Mouse (Mus musculus): ENCODE measurements at regions not wholly inside any gene's neighbourhood (a gene's known extent, or its start where the extent isn't known, plus 50 kb on each side); places are given as distances from the start of the nearest gene placed in this dataset.

- Histone ChIP-seq H3K9ac (ENCODE audit: low read depth, low read length) (no peak overlapping the region), H3K27me3 (ENCODE audit: control insufficient read depth, insufficient read depth, low read length) (no peaks in the 10 kb centered on the region), H3K27ac (no peak overlapping the region), H3K79me2 (replicated peaks; ENCODE audit: control insufficient read depth, insufficient read depth, low read length) (no peaks in the 10 kb centered on the region), H3K4me1 (ENCODE audit: control insufficient read depth, insufficient read depth, low read length) (no peaks in the 10 kb centered on the region), H3K4me3 (no peak overlapping the region), H3K36me3 (ENCODE audit: control insufficient read depth, insufficient read depth, low read length) (no peaks in the 10 kb centered on the region)
- TF ChIP-seq POLR2A (IDR thresholded peaks at IDR 0.05; ENCODE audit: insufficient read depth, low read depth, low read length), result no peak
- TF ChIP-seq CTCF (IDR thresholded peaks at IDR 0.05), result no peak
- TF ChIP-seq EP300 (IDR thresholded peaks at IDR 0.05; ENCODE audit: insufficient read depth, low read depth, low read length), result no peak
- DNase-seq, result peak in 1 of 2 experiments; percentile 17
- intact Hi-C loops (cut with DNase I), result no loop called here
- WGBS, result 63% methylated on average over 6 of the region's 6 CpGs
Observed at GRCm38 (mm10) chr5:119361406-119362044, 308.9 kb upstream of the Tbx3 start.

- 81% methylated on average over 12 of the region's 12 CpGs for WGBS
Observed at GRCm38 (mm10) chr5:119362452-119362851, 308.0 kb upstream of the Tbx3 start.

GRCm38 (mm10) chr5:119364250-119364649 lies 306.2 kb upstream of the Tbx3 start:
- H3K36me3 ChIP-seq (ENCODE audit: control insufficient read depth, insufficient read depth, low read length), result no peaks in the 10 kb centered on the region
- H3K27ac ChIP-seq, result no peak overlapping the region
- intact Hi-C loops (cut with DNase I), result no loop called here
- TF ChIP-seq POLR2A (IDR thresholded peaks at IDR 0.05; ENCODE audit: insufficient read depth, low read depth, low read length) (no peak), EP300 (IDR thresholded peaks at IDR 0.05; ENCODE audit: insufficient read depth, low read depth, low read length) (no peak), CTCF (IDR thresholded peaks at IDR 0.05) (no peak)
- H3K4me3 ChIP-seq, result no peak overlapping the region
- DNase-seq, result no peak
- H3K4me1 ChIP-seq (ENCODE audit: control insufficient read depth, insufficient read depth, low read length), result no peaks in the 10 kb centered on the region
- WGBS, result 30% methylated on average over 4 of the region's 4 CpGs
- H3K79me2 ChIP-seq (replicated peaks; ENCODE audit: control insufficient read depth, insufficient read depth, low read length), result no peaks in the 10 kb centered on the region
- no peaks in the 10 kb centered on the region for H3K27me3 ChIP-seq (ENCODE audit: control insufficient read depth, insufficient read depth, low read length)
- no peak overlapping the region for H3K9ac ChIP-seq (ENCODE audit: low read depth, low read length)

More at GRCm38 (mm10) chr5:119362452-119362851, 308.0 kb upstream of the Tbx3 start:
- intact Hi-C loops (cut with DNase I), result no loop called here
- no peak overlapping the region for H3K9ac ChIP-seq (ENCODE audit: low read depth, low read length)
- DNase-seq, result no peak
- TF ChIP-seq EP300 (IDR thresholded peaks at IDR 0.05; ENCODE audit: insufficient read depth, low read depth, low read length), result no peak
- TF ChIP-seq POLR2A (IDR thresholded peaks at IDR 0.05; ENCODE audit: insufficient read depth, low read depth, low read length), result no peak
- TF ChIP-seq CTCF (IDR thresholded peaks at IDR 0.05), result no peak
- no peaks in the 10 kb centered on the region for H3K79me2 ChIP-seq (replicated peaks; ENCODE audit: control insufficient read depth, insufficient read depth, low read length)
- no peak overlapping the region for H3K4me3 ChIP-seq
- H3K27ac ChIP-seq, result no peak overlapping the region
- no peaks in the 10 kb centered on the region for H3K27me3 ChIP-seq (ENCODE audit: control insufficient read depth, insufficient read depth, low read length)
- no peaks in the 10 kb centered on the region for H3K4me1 ChIP-seq (ENCODE audit: control insufficient read depth, insufficient read depth, low read length)
- H3K36me3 ChIP-seq (ENCODE audit: control insufficient read depth, insufficient read depth, low read length), result no peaks in the 10 kb centered on the region

GRCm38 (mm10) chr5:119365157-119365556 lies 305.3 kb upstream of the Tbx3 start:
- intact Hi-C loops (cut with DNase I), result no loop called here
- DNase-seq, result no peak

GRCm38 (mm10) chr5:119366296-119366695 lies 304.2 kb upstream of the Tbx3 start:
- TF ChIP-seq CTCF (IDR thresholded peaks at IDR 0.05) (no peak), EP300 (IDR thresholded peaks at IDR 0.05; ENCODE audit: insufficient read depth, low read depth, low read length) (no peak), POLR2A (IDR thresholded peaks at IDR 0.05; ENCODE audit: insufficient read depth, low read depth, low read length) (no peak)
- H3K79me2 ChIP-seq (replicated peaks; ENCODE audit: control insufficient read depth, insufficient read depth, low read length), result no peaks in the 10 kb centered on the region
- H3K9ac ChIP-seq (ENCODE audit: low read depth, low read length), result no peak overlapping the region
- H3K4me3 ChIP-seq, result no peak overlapping the region
- H3K36me3 ChIP-seq (ENCODE audit: control insufficient read depth, insufficient read depth, low read length), result no peaks in the 10 kb centered on the region
- no peak overlapping the region for H3K27ac ChIP-seq
- H3K27me3 ChIP-seq (ENCODE audit: control insufficient read depth, insufficient read depth, low read length), result no peaks in the 10 kb centered on the region
- 52% methylated on average over 5 of the region's 5 CpGs for WGBS
- intact Hi-C loops (cut with DNase I), result no loop called here
- H3K4me1 ChIP-seq (ENCODE audit: control insufficient read depth, insufficient read depth, low read length), result no peaks in the 10 kb centered on the region
- no peak for DNase-seq

More at GRCm38 (mm10) chr5:119365157-119365556, 305.3 kb upstream of the Tbx3 start:
- Histone ChIP-seq H3K27me3 (ENCODE audit: control insufficient read depth, insufficient read depth, low read length) (no peaks in the 10 kb centered on the region), H3K79me2 (replicated peaks; ENCODE audit: control insufficient read depth, insufficient read depth, low read length) (no peaks in the 10 kb centered on the region), H3K36me3 (ENCODE audit: control insufficient read depth, insufficient read depth, low read length) (no peaks in the 10 kb centered on the region), H3K4me3 (no peak overlapping the region), H3K9ac (ENCODE audit: low read depth, low read length) (no peak overlapping the region), H3K27ac (no peak overlapping the region), H3K4me1 (ENCODE audit: control insufficient read depth, insufficient read depth, low read length) (no peaks in the 10 kb centered on the region)
- 79% methylated on average over 6 of the region's 6 CpGs for WGBS
- no peak for TF ChIP-seq POLR2A (IDR thresholded peaks at IDR 0.05; ENCODE audit: insufficient read depth, low read depth, low read length)
- no peak for TF ChIP-seq CTCF (IDR thresholded peaks at IDR 0.05)
- TF ChIP-seq EP300 (IDR thresholded peaks at IDR 0.05; ENCODE audit: insufficient read depth, low read depth, low read length), result no peak

GRCm38 (mm10) chr5:119370481-119370880 lies 300.0 kb upstream of the Tbx3 start:
- no peaks in the 10 kb centered on the region for H3K36me3 ChIP-seq (ENCODE audit: control insufficient read depth, insufficient read depth, low read length)
- H3K27ac ChIP-seq, result no peak overlapping the region
- H3K4me3 ChIP-seq, result no peak overlapping the region
- H3K9ac ChIP-seq (ENCODE audit: low read depth, low read length), result no peak overlapping the region
- WGBS, result 82% methylated on average over 12 of the region's 12 CpGs
- H3K4me1 ChIP-seq (ENCODE audit: control insufficient read depth, insufficient read depth, low read length), result no peaks in the 10 kb centered on the region
- TF ChIP-seq CTCF (IDR thresholded peaks at IDR 0.05) (no peak), EP300 (IDR thresholded peaks at IDR 0.05; ENCODE audit: insufficient read depth, low read depth, low read length) (no peak), POLR2A (IDR thresholded peaks at IDR 0.05; ENCODE audit: insufficient read depth, low read depth, low read length) (no peak)
- no peaks in the 10 kb centered on the region for H3K79me2 ChIP-seq (replicated peaks; ENCODE audit: control insufficient read depth, insufficient read depth, low read length)
- DNase-seq, result no peak
- H3K27me3 ChIP-seq (ENCODE audit: control insufficient read depth, insufficient read depth, low read length), result no peaks in the 10 kb centered on the region
- intact Hi-C loops (cut with DNase I), result no loop called here

Data from heart, adult 2 months (tissue).